8 mouse cellular contexts compared by ENCODE assay signal in the genomic region with DNA sequence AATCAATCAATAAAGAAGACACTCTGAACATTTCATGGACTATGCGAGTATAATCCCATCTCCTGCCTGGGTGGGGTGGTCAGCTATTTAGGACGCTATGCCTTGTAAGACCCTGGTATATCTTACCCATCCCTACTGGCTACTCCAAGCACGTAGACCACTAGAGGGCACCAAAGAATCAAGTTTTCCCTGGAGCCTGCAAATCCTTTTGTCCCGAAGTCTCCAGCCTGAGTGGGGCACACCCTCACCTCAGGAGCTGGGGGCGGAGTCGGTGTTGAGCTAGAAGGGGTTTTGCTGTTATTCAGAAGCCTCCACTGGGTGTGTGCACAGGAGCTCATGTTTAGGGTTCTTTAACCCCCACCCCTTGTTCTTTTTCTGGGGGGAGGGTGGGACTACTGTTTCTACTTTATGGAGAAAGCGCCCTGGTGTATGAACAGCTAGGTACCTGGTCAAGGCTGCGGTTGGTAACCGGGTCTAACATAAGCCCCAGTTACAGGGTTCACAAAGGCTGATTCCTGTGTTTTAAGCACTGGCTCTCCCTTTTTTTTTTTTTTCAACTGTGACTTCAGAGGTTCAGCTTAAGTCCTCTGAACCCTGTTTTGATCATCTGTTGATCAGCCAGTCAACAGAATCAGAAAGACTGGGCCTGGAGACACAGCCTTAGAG. TPM values are rescaled to one million over a fixed set of nuclear protein-coding genes. Genes with fewer than 3 reads are reported as not detected.
DNase-seq lines count a peak whose midpoint lies in the region; ATAC-seq lines count a peak whose summit lies in the region.

No protein-coding gene starts in this region.

- peaks cover 2% of the 10 kb centered on the region; the same call in 1 of the 2 replicates for H3K4me1 ChIP-seq in forebrain, embryonic 11.5 days (replicated peaks; ENCODE audit: control insufficient read depth, insufficient read depth, low read length)
- peaks cover 4% of the 10 kb centered on the region; the same call in 1 of the 2 replicates for H3K4me1 ChIP-seq in lung, embryonic 16.5 days (replicated peaks; ENCODE audit: control insufficient read depth, insufficient read depth, low read length)

- H3K27me3 ChIP-seq in forebrain, embryonic 11.5 days (ENCODE audit: control insufficient read depth, insufficient read depth, low read length) = no peaks in the 10 kb centered on the region
- no peaks in the 10 kb centered on the region for H3K27me3 ChIP-seq in lung, embryonic 16.5 days (ENCODE audit: control insufficient read depth, insufficient read depth, low read depth, low read length)

- 5% methylated on average over 9 of the region's 9 CpGs for WGBS in forebrain, embryonic 11.5 days
- WGBS in lung, embryonic 16.5 days = 7% methylated on average over 9 of the region's 9 CpGs

- intact Hi-C loops in heart, postnatal 14 days (cut with DNase I) = loop anchor here (1.0 to 5.0 kb wide), 3 partner anchors 59 to 247 kb away; no protein-coding TSS in a partner anchor

- DNase-seq in NIH3T3 (ENCODE audit: low read depth) = peak; percentile 73
- peak; percentile 73 for DNase-seq in c-Kit-positive CD71-positive TER-119-positive erythroid progenitor cells, embryonic 14.5 days (ENCODE audit: low spot score)
- DNase-seq in forebrain, embryonic 11.5 days (ENCODE audit: low spot score) = peak; percentile 93
- DNase-seq in heart, postnatal 14 days = peak; percentile 59 to 79
- peak; percentile 80 to 87 for DNase-seq in kidney, postnatal 4 days
- peak; percentile 69 for DNase-seq in retina, adult 2 months (ENCODE audit: low read depth, low spot score)

- ATAC-seq in forebrain, embryonic 11.5 days (replicated peaks; ENCODE audit: low FRiP score) = peak; percentile 71
- peak; percentile 88 for ATAC-seq in lung, embryonic 16.5 days (ENCODE audit: low read depth)
- no peak for ATAC-seq in activated CD4-positive, CD25-positive, alpha-beta regulatory T cell, adult 4 months

- H3K27ac ChIP-seq in forebrain, embryonic 11.5 days (ENCODE audit: low read depth, low read length) = no peak overlapping the region
- no peak overlapping the region for H3K27ac ChIP-seq in lung, embryonic 16.5 days (ENCODE audit: low read length)

- no peak overlapping the region for H3K4me3 ChIP-seq in forebrain, embryonic 11.5 days (ENCODE audit: low read depth, low read length)
- H3K4me3 ChIP-seq in lung, embryonic 16.5 days (ENCODE audit: low read length) = no peak overlapping the region

- H3K4me2 ChIP-seq in forebrain, embryonic 11.5 days (ENCODE audit: low read depth, low read length, severe bottlenecking) = peak overlapping the region; percentile 39; the same call in 1 of the 2 replicates
- peak overlapping the region; percentile 34 for H3K4me2 ChIP-seq in lung, embryonic 16.5 days (ENCODE audit: low read depth, low read length)

- H3K9ac ChIP-seq in forebrain, embryonic 11.5 days (ENCODE audit: low read length) = peak overlapping the region; percentile 35; the same call in 1 of the 2 replicates
- H3K9ac ChIP-seq in lung, embryonic 16.5 days (ENCODE audit: low read length) = no peak overlapping the region

- H3K36me3 ChIP-seq in forebrain, embryonic 11.5 days (ENCODE audit: control insufficient read depth, insufficient read depth, low read length) = no peaks in the 10 kb centered on the region
- no peaks in the 10 kb centered on the region for H3K36me3 ChIP-seq in lung, embryonic 16.5 days (ENCODE audit: control insufficient read depth, insufficient read depth, low read length)

- no peaks in the 10 kb centered on the region for H3K9me3 ChIP-seq in forebrain, embryonic 11.5 days (ENCODE audit: control insufficient read depth, low read length)
- H3K9me3 ChIP-seq in lung, embryonic 16.5 days (ENCODE audit: control insufficient read depth, low read length) = no peaks in the 10 kb centered on the region

RNA-seq across cellular contexts. Expression of gene Pif1, which starts 18.6 kb away (rescaled TPM):
- polyA plus RNA-seq in forebrain, embryonic 11.5 days (2014; fragmentation: Nextera tagmentation; extraction: Ambion mirVana) = 26.2 and 31.8 TPM in 2 replicates
- 1 to 10 TPM in 1 of 2 experiments, under 1 TPM in 1; 0.79 to 1.3 TPM for total RNA-seq in heart, postnatal 14 days (2021)
- polyA plus RNA-seq in lung, embryonic 16.5 days (2015; fragmentation: Nextera tagmentation; extraction: Ambion mirVana) = 16.1 and 17.0 TPM in 2 replicates
- 1 to 10 TPM; 2.4 to 2.6 TPM for polyA plus RNA-seq in activated CD4-positive, CD25-positive, alpha-beta regulatory T cell, adult 4 months (2017; shearing (Covaris generic))

RNA-seq across cellular contexts. Expression of gene Rbpms2, which starts 23.8 kb away (rescaled TPM):
- polyA plus RNA-seq in forebrain, embryonic 11.5 days (2014; fragmentation: Nextera tagmentation; extraction: Ambion mirVana) = 20.3 and 23.6 TPM in 2 replicates
- total RNA-seq in heart, postnatal 14 days (2021) = 10 to 100 TPM; 39.1 to 40.7 TPM
- polyA plus RNA-seq in lung, embryonic 16.5 days (2015; fragmentation: Nextera tagmentation; extraction: Ambion mirVana) = 10.8 and 14.1 TPM in 2 replicates
- polyA plus RNA-seq in activated CD4-positive, CD25-positive, alpha-beta regulatory T cell, adult 4 months (2017; shearing (Covaris generic)) = 1 to 10 TPM in 1 of 2 experiments, under 1 TPM in 1; 0.65 to 1.1 TPM

RNA-seq across cellular contexts. Expression of gene Plekho2, which starts 25.8 kb away (rescaled TPM):
- 8.3 and 8.8 TPM in 2 replicates for polyA plus RNA-seq in forebrain, embryonic 11.5 days (2014; fragmentation: Nextera tagmentation; extraction: Ambion mirVana)
- 10 to 100 TPM; 14.6 TPM for total RNA-seq in heart, postnatal 14 days (2021)
- 23.6 and 24.4 TPM in 2 replicates for polyA plus RNA-seq in lung, embryonic 16.5 days (2015; fragmentation: Nextera tagmentation; extraction: Ambion mirVana)
- polyA plus RNA-seq in activated CD4-positive, CD25-positive, alpha-beta regulatory T cell, adult 4 months (2017; shearing (Covaris generic)) = 10 to 100 TPM; 48.8 to 64.6 TPM
